Mouse (Mus musculus): Measurements from ENCODE around the gene Galnt12.

DNA sequence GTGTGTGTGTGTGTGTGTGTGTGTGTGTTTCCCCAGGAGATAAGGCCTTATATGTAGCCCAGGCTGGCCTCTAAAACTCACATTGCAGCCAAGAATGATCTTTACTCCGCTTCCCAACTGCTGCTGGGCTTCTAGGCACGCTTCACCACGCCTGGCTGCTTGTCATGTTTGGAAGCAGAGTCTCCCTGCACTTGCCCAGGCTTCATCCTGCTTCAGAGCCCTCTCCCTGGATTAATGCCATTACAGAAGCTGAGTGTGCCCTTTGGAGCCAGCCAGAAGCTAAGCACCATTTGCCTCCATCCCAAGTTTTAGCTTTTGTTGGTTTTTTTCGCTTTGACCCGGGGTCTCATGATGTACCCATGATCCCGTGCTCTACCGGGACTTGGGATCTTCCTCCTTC lies 3.0 kb upstream of the Galnt12 start:
- TF ChIP-seq POLR2A (IDR thresholded peaks at IDR 0.05; ENCODE audit: insufficient read length, low read depth), result no peak
- no peak for TF ChIP-seq CEBPB (IDR thresholded peaks at IDR 0.05; ENCODE audit: insufficient read depth, poor library complexity, severe bottlenecking)
- no peak for TF ChIP-seq USF1 (IDR thresholded peaks at IDR 0.05; ENCODE audit: low read depth)
- TF ChIP-seq MYOG (IDR thresholded peaks at IDR 0.05; ENCODE audit: control insufficient read depth in 1 of 3, insufficient read depth in 1 of 3, insufficient read length in 2 of 3, low read depth in 2 of 3), result no peak
- no peak for TF ChIP-seq MAX (IDR thresholded peaks at IDR 0.05; ENCODE audit: low read depth)
- TF ChIP-seq TCF12 (IDR thresholded peaks at IDR 0.05; ENCODE audit: insufficient read depth, poor library complexity, severe bottlenecking), result no peak
- TF ChIP-seq E2F4 (IDR thresholded peaks at IDR 0.05; ENCODE audit: insufficient read depth), result no peak
- no peak for TF ChIP-seq POLR2AphosphoS2 (IDR thresholded peaks at IDR 0.05; ENCODE audit: insufficient read length, low read depth)
- TF ChIP-seq REST (IDR thresholded peaks at IDR 0.05; ENCODE audit: insufficient read depth, insufficient read length), result no peak
- no peak for TF ChIP-seq SRF (IDR thresholded peaks at IDR 0.05; ENCODE audit: control insufficient read depth, insufficient read length, low read depth)

Measured in myocyte (in vitro differentiated cells).